Mouse (Mus musculus) erythroblast, embryonic 14.5 days (primary cell): ENCODE data around the gene Slc35e4. TPM values are rescaled to one million over a fixed set of nuclear protein-coding genes. Genes with fewer than 3 reads are reported as not detected.

Source experiments
- H3K27me3 ChIP-seq: 2 replicates; pipeline ENCODE4 v1.6.1; 2012; ENCODE audit warnings: inconsistent platforms; ENCODE audit not compliant: control insufficient read depth
- H3K36me3 ChIP-seq: 2 replicates; pipeline ENCODE4 v1.6.1; 2012; ENCODE audit warnings: mild to moderate bottlenecking, inconsistent platforms; ENCODE audit not compliant: control insufficient read depth
- H3K4me1 ChIP-seq: 2 replicates; pipeline ENCODE4 v1.6.1; 2012; ENCODE audit warnings: inconsistent platforms; ENCODE audit not compliant: control insufficient read depth
- H3K4me3 ChIP-seq: replicated peaks from 2 replicates; pipeline ENCODE3; 2012; ENCODE audit warnings: moderate library complexity, mild to moderate bottlenecking, inconsistent platforms
- H3K9me3 ChIP-seq: 2 replicates; pipeline ENCODE4 v1.6.1; 2012; ENCODE audit warnings: low read length, inconsistent platforms, mixed read lengths; ENCODE audit not compliant: control insufficient read depth
- GATA1 ChIP-seq: IDR thresholded peaks from 2 replicates; pipeline ENCODE4 v1.6.1; 2012; ENCODE audit warnings: low read length, inconsistent platforms, mixed read lengths
- TAL1 ChIP-seq: IDR thresholded peaks from 3 replicates; pipeline ENCODE4 v1.6.1; 2012; ENCODE audit warnings: low read length, inconsistent platforms, mixed read lengths
- polyA plus RNA-seq: library from polyadenylated mRNA; stranded (reverse); fragments of >175 nt; gene quantifications from 2 replicates; pipeline ENCODE4 v1.2.3, GENCODE M21; 2012

Gene Slc35e4
- polyA plus RNA-seq, 1 experiment, result 0.14 TPM

- H3K27me3 ChIP-seq, result peaks cover 34% of the 10 kb centered on the region
- TF ChIP-seq GATA1, result no peak
- TF ChIP-seq TAL1, result no peak
- peaks cover 6% of the 10 kb centered on the region; the same call in 1 of the 2 replicates for H3K9me3 ChIP-seq
- H3K4me1 ChIP-seq, result peaks cover 18% of the 10 kb centered on the region
- H3K36me3 ChIP-seq, result no peaks in the 10 kb centered on the region
- no peak overlapping the region for H3K4me3 ChIP-seq
Observed at GRCm38 (mm10) chr11:3909236-3909635, 5.2 kb downstream of the Slc35e4 start.

GRCm38 (mm10) chr11:3905446-3905845 lies 9.0 kb downstream of the Slc35e4 start:
- no peaks in the 10 kb centered on the region; the same call in 1 of the 2 replicates for H3K4me1 ChIP-seq
- no peaks in the 10 kb centered on the region; the same call in 1 of the 2 replicates for H3K27me3 ChIP-seq
- H3K9me3 ChIP-seq, result no peaks in the 10 kb centered on the region
- H3K36me3 ChIP-seq, result no peaks in the 10 kb centered on the region
- no peak overlapping the region for H3K4me3 ChIP-seq
- TF ChIP-seq TAL1 (no peak), GATA1 (no peak)

GRCm38 (mm10) chr11:3904673-3905072 lies 9.8 kb downstream of the Slc35e4 start:
- H3K27me3 ChIP-seq, result no peaks in the 10 kb centered on the region
- H3K4me1 ChIP-seq, result no peaks in the 10 kb centered on the region; the same call in 1 of the 2 replicates
- H3K36me3 ChIP-seq, result no peaks in the 10 kb centered on the region
- H3K9me3 ChIP-seq, result no peaks in the 10 kb centered on the region
- no peak overlapping the region for H3K4me3 ChIP-seq
- TF ChIP-seq GATA1 (no peak), TAL1 (no peak)

- Histone ChIP-seq H3K36me3 (no peaks in the 10 kb centered on the region), H3K9me3 (no peaks in the 10 kb centered on the region), H3K4me1 (no peaks in the 10 kb centered on the region), H3K27me3 (no peaks in the 10 kb centered on the region), H3K4me3 (no peak overlapping the region)
- TF ChIP-seq TAL1, result no peak
- TF ChIP-seq GATA1, result no peak
Observed at GRCm38 (mm10) chr11:3903046-3903445, 11.4 kb downstream of the Slc35e4 start.

- Histone ChIP-seq H3K9me3 (no peaks in the 10 kb centered on the region), H3K4me1 (no peaks in the 10 kb centered on the region), H3K4me3 (no peak overlapping the region), H3K27me3 (no peaks in the 10 kb centered on the region), H3K36me3 (no peaks in the 10 kb centered on the region)
- TF ChIP-seq GATA1, result no peak
Observed at GRCm38 (mm10) chr11:3902516-3902915, 11.9 kb downstream of the Slc35e4 start.

- Histone ChIP-seq H3K36me3 (no peaks in the 10 kb centered on the region), H3K9me3 (no peaks in the 10 kb centered on the region), H3K4me3 (no peak overlapping the region), H3K4me1 (peaks cover 3% of the 10 kb centered on the region), H3K27me3 (no peaks in the 10 kb centered on the region)
- TF ChIP-seq GATA1 (no peak), TAL1 (no peak)
Observed at GRCm38 (mm10) chr11:3900296-3900695, 14.2 kb downstream of the Slc35e4 start.

- TF ChIP-seq TAL1 (no peak), GATA1 (no peak)
- H3K4me3 ChIP-seq, result no peak overlapping the region
Observed at GRCm38 (mm10) chr11:3895933-3896332, 18.5 kb downstream of the Slc35e4 start.

GRCm38 (mm10) chr11:3895458-3895857 lies 19.0 kb downstream of the Slc35e4 start:
- Histone ChIP-seq H3K36me3 (no peaks in the 10 kb centered on the region), H3K9me3 (no peaks in the 10 kb centered on the region), H3K4me1 (peaks cover 14% of the 10 kb centered on the region), H3K27me3 (peaks cover 14% of the 10 kb centered on the region), H3K4me3 (peak overlapping the region; percentile 62)
- no peak for TF ChIP-seq TAL1
- TF ChIP-seq GATA1, result no peak

More at GRCm38 (mm10) chr11:3895933-3896332, 18.5 kb downstream of the Slc35e4 start:
- H3K36me3 ChIP-seq, result no peaks in the 10 kb centered on the region
- H3K4me1 ChIP-seq, result peaks cover 14% of the 10 kb centered on the region
- no peaks in the 10 kb centered on the region for H3K9me3 ChIP-seq
- peaks cover 14% of the 10 kb centered on the region for H3K27me3 ChIP-seq

GRCm38 (mm10) chr11:3894406-3895281 lies 19.8 kb downstream of the Slc35e4 start, which contains the start of the genes 4921536K21Rik and Dusp18:
Gene 4921536K21Rik, minus strand, starts transcription at chr11:3895098.
Gene Dusp18, plus strand, starts transcription at chr11:3895240.
- TF ChIP-seq TAL1 (no peak), GATA1 (peak; percentile 36)
- Histone ChIP-seq H3K4me3 (peak within 1 kb of the TSS; percentile 62), H3K36me3 (no peaks in the 10 kb centered on the region)

GRCm38 (mm10) chr11:3893970-3894369 lies 20.5 kb downstream of the Slc35e4 start:
- no peaks in the 10 kb centered on the region for H3K9me3 ChIP-seq
- no peak for TF ChIP-seq TAL1
- no peak for TF ChIP-seq GATA1

More at GRCm38 (mm10) chr11:3894406-3895281, 19.8 kb downstream of the Slc35e4 start, which contains the start of the genes 4921536K21Rik and Dusp18:
- H3K27me3 ChIP-seq, result peaks cover 19% of the 10 kb centered on the region
- peaks cover 14% of the 10 kb centered on the region for H3K4me1 ChIP-seq
- no peaks in the 10 kb centered on the region for H3K9me3 ChIP-seq

More at GRCm38 (mm10) chr11:3893970-3894369, 20.5 kb downstream of the Slc35e4 start:
- no peak overlapping the region for H3K4me3 ChIP-seq
- peaks cover 19% of the 10 kb centered on the region for H3K27me3 ChIP-seq
- peaks cover 14% of the 10 kb centered on the region for H3K4me1 ChIP-seq
- no peaks in the 10 kb centered on the region for H3K36me3 ChIP-seq
